Mouse (Mus musculus) stomach, embryonic 15.5 days (tissue): Measurements from ENCODE around the gene 4930402F06Rik. TPM values are rescaled to one million over a fixed set of nuclear protein-coding genes. Genes with fewer than 3 reads are reported as not detected.

Experiments used
- ATAC-seq: fragments of 200-750 bp; cut with Nextera tagmentation; 2 replicates; pipeline ENCODE4 v1.8.0; 2017; ENCODE audit warnings: low read depth, moderate number of reproducible peaks, moderate TSS enrichment; ENCODE audit not compliant: insufficient read depth, low FRiP score
- H3K27ac ChIP-seq: fragments of 300-500 bp; sonication (generic); 2 replicates; pipeline ENCODE4 v1.5.1; 2015; ENCODE audit warnings: mild to moderate bottlenecking, inconsistent platforms
- H3K27me3 ChIP-seq: fragments of 300-500 bp; sonication (generic); replicated peaks from 2 replicates; pipeline ENCODE4 v1.6.1; 2015; ENCODE audit warnings: inconsistent platforms
- H3K36me3 ChIP-seq: fragments of 300-500 bp; sonication (generic); 2 replicates; pipeline ENCODE4 v1.6.1; 2015; ENCODE audit warnings: inconsistent platforms
- H3K4me1 ChIP-seq: fragments of 300-500 bp; sonication (generic); 2 replicates; pipeline ENCODE4 v1.6.1; 2015; ENCODE audit warnings: inconsistent platforms
- H3K4me2 ChIP-seq: fragments of 300-500 bp; sonication (generic); 2 replicates; pipeline ENCODE4 v1.6.1; 2015; ENCODE audit warnings: mild to moderate bottlenecking, inconsistent platforms
- H3K4me3 ChIP-seq: fragments of 300-500 bp; sonication (generic); replicated peaks from 2 replicates; pipeline ENCODE4 v1.5.1; 2015; ENCODE audit warnings: inconsistent platforms
- H3K9ac ChIP-seq: fragments of 300-500 bp; sonication (generic); 2 replicates; pipeline ENCODE4 v1.6.1; 2015; ENCODE audit warnings: inconsistent platforms
- H3K9me3 ChIP-seq: fragments of 300-500 bp; sonication (generic); 2 replicates; pipeline ENCODE4 v1.6.1; 2016; ENCODE audit warnings: inconsistent platforms
- whole genome bisulfite sequencing: fragments of 180-500 bp; shearing (Covaris S2); methylation state at CpG from one replicate; pipeline ENCODE4 v1.1.7; 2015; 5-methylcytosine and 5-hydroxymethylcytosine counted together
- polyA plus RNA-seq: library from polyadenylated mRNA; unstranded; fragments of >200 nt; fragmentation: Nextera tagmentation; extraction: Ambion mirVana; gene quantifications from 2 replicates; pipeline ENCODE4 v1.2.1, GENCODE M21; 2015

Gene 4930402F06Rik
- polyA plus RNA-seq, 1 experiment from 2014 or later = not detected

GRCm38 (mm10) chr2:35336388-35337280 is 60.3 kb downstream of the 4930402F06Rik start, which contains the start of gene Stom:
Stom (minus strand) TSS chr2:35336976.
- H3K4me2 ChIP-seq = peak within 1 kb of the TSS; percentile 95
- H3K27ac ChIP-seq = peak within 1 kb of the TSS; percentile 95
- peak; percentile 96 for ATAC-seq
- H3K36me3 ChIP-seq = no peaks in the 10 kb centered on the region
- WGBS = under 1% methylated on average over 45 of the region's 45 CpGs
- no peaks in the 10 kb centered on the region for H3K27me3 ChIP-seq
- no peaks in the 10 kb centered on the region for H3K9me3 ChIP-seq
- H3K4me3 ChIP-seq = peak within 1 kb of the TSS; percentile 84
- peaks cover 12% of the 10 kb centered on the region for H3K4me1 ChIP-seq
- peak within 1 kb of the TSS; percentile 85 for H3K9ac ChIP-seq

- no peak for ATAC-seq
- WGBS = 6% methylated on average over 7 of the region's 7 CpGs
- Histone ChIP-seq H3K4me2 (peak overlapping the region; percentile 95), H3K9me3 (no peaks in the 10 kb centered on the region), H3K4me1 (peaks cover 12% of the 10 kb centered on the region), H3K36me3 (no peaks in the 10 kb centered on the region), H3K27ac (peak overlapping the region; percentile 95; the same call in 1 of the 2 replicates), H3K9ac (peak overlapping the region; percentile 1; the same call in 1 of the 2 replicates), H3K4me3 (peak overlapping the region; percentile 84), H3K27me3 (no peaks in the 10 kb centered on the region)
These were observed 61.4 kb downstream of the 4930402F06Rik start for GRCm38 (mm10) chr2:35335620-35336019.

GRCm38 (mm10) chr2:35333670-35334069 is 63.3 kb downstream of the 4930402F06Rik start:
- no peak overlapping the region for H3K4me3 ChIP-seq
- no peaks in the 10 kb centered on the region for H3K27me3 ChIP-seq
- H3K4me2 ChIP-seq = 0 out of 2 replicates have a peak overlapping the region, but pooled peaks have one; percentile 20
- no peak for ATAC-seq
- H3K4me1 ChIP-seq = peaks cover 12% of the 10 kb centered on the region
- H3K9me3 ChIP-seq = no peaks in the 10 kb centered on the region
- H3K9ac ChIP-seq = no peak overlapping the region
- H3K36me3 ChIP-seq = no peaks in the 10 kb centered on the region
- no peak overlapping the region for H3K27ac ChIP-seq

GRCm38 (mm10) chr2:35331205-35331604 is 65.8 kb downstream of the 4930402F06Rik start:
- no peaks in the 10 kb centered on the region for H3K36me3 ChIP-seq
- H3K27ac ChIP-seq = no peak overlapping the region
- ATAC-seq = no peak
- H3K27me3 ChIP-seq = no peaks in the 10 kb centered on the region
- H3K4me2 ChIP-seq = no peak overlapping the region
- H3K9ac ChIP-seq = no peak overlapping the region
- H3K9me3 ChIP-seq = no peaks in the 10 kb centered on the region
- peaks cover 4% of the 10 kb centered on the region for H3K4me1 ChIP-seq
- WGBS = 67% methylated on average over 2 of the region's 2 CpGs
- H3K4me3 ChIP-seq = no peak overlapping the region

- H3K4me3 ChIP-seq = no peak overlapping the region
- no peaks in the 10 kb centered on the region for H3K9me3 ChIP-seq
- H3K27ac ChIP-seq = no peak overlapping the region
- H3K27me3 ChIP-seq = no peaks in the 10 kb centered on the region
- no peaks in the 10 kb centered on the region for H3K36me3 ChIP-seq
- no peak overlapping the region for H3K4me2 ChIP-seq
- no peaks in the 10 kb centered on the region for H3K4me1 ChIP-seq
- H3K9ac ChIP-seq = no peak overlapping the region
- no peak for ATAC-seq
- 70% methylated on average over 2 of the region's 2 CpGs for WGBS
These were observed 67.9 kb downstream of the 4930402F06Rik start for GRCm38 (mm10) chr2:35329061-35329460.

GRCm38 (mm10) chr2:35328064-35328792 is 68.7 kb downstream of the 4930402F06Rik start:
- Histone ChIP-seq H3K4me1 (no peaks in the 10 kb centered on the region), H3K4me3 (no peak overlapping the region), H3K4me2 (no peak overlapping the region), H3K27ac (no peak overlapping the region), H3K36me3 (no peaks in the 10 kb centered on the region), H3K9ac (no peak overlapping the region), H3K9me3 (no peaks in the 10 kb centered on the region), H3K27me3 (no peaks in the 10 kb centered on the region)
- ATAC-seq = no peak
- WGBS = 40% methylated on average over 11 of the region's 11 CpGs

GRCm38 (mm10) chr2:35327583-35327982 is 69.4 kb downstream of the 4930402F06Rik start:
- 54% methylated on average over 10 of the region's 10 CpGs for WGBS
- H3K36me3 ChIP-seq = no peaks in the 10 kb centered on the region
- no peak overlapping the region for H3K27ac ChIP-seq
- H3K4me1 ChIP-seq = peaks cover 2% of the 10 kb centered on the region; the same call in 1 of the 2 replicates
- no peaks in the 10 kb centered on the region for H3K9me3 ChIP-seq
- no peaks in the 10 kb centered on the region for H3K27me3 ChIP-seq
- no peak overlapping the region; the same call in 1 of the 2 replicates for H3K4me2 ChIP-seq
- no peak overlapping the region for H3K4me3 ChIP-seq
- ATAC-seq = peak; percentile 70
- no peak overlapping the region for H3K9ac ChIP-seq

- no peaks in the 10 kb centered on the region for H3K27me3 ChIP-seq
- H3K27ac ChIP-seq = no peak overlapping the region
- no peak for ATAC-seq
- peaks cover 6% of the 10 kb centered on the region; the same call in 1 of the 2 replicates for H3K4me1 ChIP-seq
- no peak overlapping the region for H3K4me2 ChIP-seq
- peaks cover 4% of the 10 kb centered on the region; the same call in 1 of the 2 replicates for H3K36me3 ChIP-seq
- no peak overlapping the region for H3K9ac ChIP-seq
- no peaks in the 10 kb centered on the region for H3K9me3 ChIP-seq
- WGBS = 35% methylated on average over 1 of the region's 1 CpGs
- H3K4me3 ChIP-seq = no peak overlapping the region
These were observed 70.0 kb downstream of the 4930402F06Rik start for GRCm38 (mm10) chr2:35326931-35327330.

- 68% methylated on average over 10 of the region's 10 CpGs for WGBS
- H3K4me1 ChIP-seq = peaks cover 6% of the 10 kb centered on the region; the same call in 1 of the 2 replicates
- H3K4me3 ChIP-seq = no peak overlapping the region
- H3K9me3 ChIP-seq = no peaks in the 10 kb centered on the region
- no peak overlapping the region for H3K4me2 ChIP-seq
- H3K36me3 ChIP-seq = peaks cover 4% of the 10 kb centered on the region; the same call in 1 of the 2 replicates
- no peak for ATAC-seq
- H3K27me3 ChIP-seq = no peaks in the 10 kb centered on the region
- H3K9ac ChIP-seq = no peak overlapping the region
- H3K27ac ChIP-seq = no peak overlapping the region
These were observed 71.0 kb downstream of the 4930402F06Rik start for GRCm38 (mm10) chr2:35325930-35326329.
